Mouse (Mus musculus): ENCODE measurements around the gene Eef1a1.

DNA sequence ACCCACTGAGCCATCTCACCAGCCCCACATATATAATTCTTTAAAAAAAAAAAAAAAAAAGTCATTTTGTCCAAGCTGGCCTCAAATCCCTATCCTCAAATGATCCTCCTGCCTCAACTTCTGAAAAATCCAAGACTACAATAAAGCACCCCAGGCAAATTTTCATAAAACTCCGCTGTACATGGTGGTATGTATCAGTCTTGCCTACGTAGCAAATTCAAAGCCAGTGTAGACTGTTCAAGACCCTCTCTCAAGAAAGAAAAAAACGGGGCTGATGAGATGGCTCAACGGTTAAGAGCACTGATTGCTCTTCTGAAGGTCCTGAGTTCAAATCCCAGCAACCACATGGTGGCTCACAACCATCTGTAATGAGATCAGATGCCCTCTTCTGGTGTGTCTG, 13.1 kb downstream of the Eef1a1 start:
- TF ChIP-seq CTCF (IDR thresholded peaks at IDR 0.05; ENCODE audit: low read depth) (no peak), EP300 (IDR thresholded peaks at IDR 0.05; ENCODE audit: low read depth) (no peak)
